Mouse (Mus musculus) adipocyte (in vitro differentiated cells): ENCODE data around the gene Tmem132d.

Experiments used
- DNase-seq: peaks from one replicate; pipeline ENCODE4 v3.0.0-alpha.2; 2016; ENCODE audit warnings: low spot score

Tmem132d gene

DNA sequence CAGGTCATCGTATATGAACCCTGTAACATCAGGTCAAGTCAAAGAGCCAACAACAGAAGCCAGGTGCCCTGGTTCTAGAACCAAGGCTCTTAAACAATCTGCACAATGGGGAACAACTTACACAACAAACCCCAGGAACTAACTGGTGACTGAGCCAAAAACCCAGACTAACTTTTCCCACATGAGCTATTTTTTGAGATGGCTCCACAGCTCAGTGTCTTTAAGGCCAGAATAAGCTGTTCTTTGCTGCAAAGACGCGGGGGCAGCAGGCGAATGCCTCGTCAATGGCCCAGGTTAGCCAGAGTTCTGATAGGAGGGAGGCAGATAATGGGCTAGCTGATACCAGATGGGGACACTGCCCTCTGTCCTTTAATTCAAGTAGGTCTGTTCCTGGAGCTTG is 221.8 kb downstream of the Tmem132d start:
- DNase-seq = no peak

- no peak for DNase-seq
These were observed 227.2 kb downstream of the Tmem132d start for GRCm38 (mm10) chr5:128205716-128206115.

GRCm38 (mm10) chr5:128204685-128205320 is 228.1 kb downstream of the Tmem132d start:
- no peak for DNase-seq

DNA sequence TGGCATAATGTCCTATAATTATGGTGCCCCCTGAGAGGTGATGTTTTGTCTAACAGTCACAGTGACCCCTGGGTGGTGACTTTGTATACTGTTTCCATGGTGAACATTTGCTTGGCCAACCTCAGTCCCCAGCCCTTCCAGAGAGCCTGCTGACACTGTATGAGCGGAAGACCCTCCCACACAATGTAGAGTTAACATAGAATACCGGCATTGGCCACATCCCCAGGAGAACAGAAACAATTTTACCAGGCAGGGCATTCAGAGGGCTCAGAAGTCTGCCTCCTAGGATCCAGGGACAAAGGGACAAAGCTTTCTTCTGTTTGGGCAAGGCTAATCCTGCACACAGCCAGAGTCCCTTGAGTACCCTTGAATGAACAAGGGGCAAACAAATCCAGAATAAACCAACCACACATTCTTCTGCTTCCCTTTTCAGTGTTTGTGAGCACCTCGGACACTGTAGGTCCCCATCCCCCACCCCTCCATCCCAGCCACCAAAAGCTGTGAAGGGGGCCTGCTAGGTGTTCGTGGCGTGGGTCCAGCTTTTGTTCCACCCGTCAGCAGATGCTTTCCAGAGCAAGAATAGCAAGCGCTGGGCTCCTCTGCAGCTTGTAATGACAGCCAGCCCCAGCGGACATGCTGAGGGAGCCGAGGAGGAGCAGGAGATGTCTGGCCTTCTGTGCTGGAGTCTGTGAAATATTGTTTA is 228.8 kb downstream of the Tmem132d start:
- no peak for DNase-seq

DNA sequence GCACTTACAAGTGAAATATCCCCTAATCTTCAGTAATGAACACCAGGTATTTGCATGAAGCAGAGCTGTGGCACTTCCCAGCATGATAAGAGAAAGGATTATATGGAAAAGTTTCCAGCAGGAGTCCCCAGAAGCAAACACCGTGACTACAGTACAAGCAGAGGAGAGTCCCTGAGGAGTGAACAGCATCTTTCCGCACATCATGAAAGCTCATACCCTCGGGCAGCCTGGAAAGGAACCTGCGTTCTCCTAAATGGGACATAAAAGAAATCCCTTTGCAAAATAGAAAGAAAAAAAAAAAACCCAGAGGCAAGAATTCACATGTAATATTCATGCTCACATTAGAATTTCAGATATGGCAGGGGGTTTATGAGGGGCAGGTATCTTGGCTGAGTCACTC is 238.8 kb downstream of the Tmem132d start:
- DNase-seq = no peak

GRCm38 (mm10) chr5:128192485-128193055 is 240.3 kb downstream of the Tmem132d start:
- DNase-seq = no peak

DNA sequence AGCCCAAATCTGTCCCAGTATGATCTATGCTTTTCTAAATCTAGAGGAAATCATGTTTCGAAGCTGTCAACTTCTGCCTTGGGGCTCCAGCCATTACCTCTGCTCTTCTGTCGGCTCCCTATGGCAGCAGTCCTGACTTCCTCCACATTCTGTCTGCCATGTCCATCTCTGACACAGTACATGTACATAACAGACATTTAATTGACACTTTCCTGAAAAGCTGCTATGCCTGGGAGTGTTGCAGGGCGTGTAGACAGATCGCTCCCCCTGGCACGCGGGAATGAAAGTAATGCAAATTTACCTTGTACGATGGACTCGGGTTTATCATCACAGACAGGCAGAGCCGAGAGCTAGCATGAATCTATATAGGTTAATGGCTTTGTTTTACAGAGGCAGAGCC is 241.2 kb downstream of the Tmem132d start:
- DNase-seq = no peak

DNA sequence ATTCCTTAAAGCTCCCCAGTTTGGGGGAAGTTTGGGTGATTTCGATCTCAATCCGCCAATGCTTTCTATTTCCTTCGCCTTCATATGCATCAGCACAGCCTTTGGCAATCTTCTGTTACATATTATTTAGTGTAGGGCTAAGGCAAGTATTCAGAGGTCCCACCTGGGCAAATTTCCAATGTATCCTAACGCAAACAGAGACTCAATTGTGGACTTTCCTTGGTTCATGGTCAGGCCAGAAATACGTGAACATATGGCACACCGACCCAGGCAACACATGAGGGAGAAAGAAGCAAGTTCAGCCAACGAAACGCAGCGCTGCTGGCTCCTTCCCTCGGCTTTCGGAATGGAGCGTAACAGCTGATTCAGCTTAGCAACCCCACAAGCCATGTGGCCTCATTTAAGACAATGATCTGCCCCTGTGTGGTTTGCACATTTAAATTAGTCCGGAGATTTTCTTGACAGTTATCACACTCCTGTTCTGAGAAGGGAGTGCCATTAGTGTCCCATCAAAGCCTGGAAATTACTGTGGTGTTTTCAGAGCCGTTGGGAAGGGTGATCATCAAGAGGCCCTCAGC is 242.5 kb downstream of the Tmem132d start:
- DNase-seq = no peak

GRCm38 (mm10) chr5:128176234-128176633 is 256.6 kb downstream of the Tmem132d start:
- no peak for DNase-seq

GRCm38 (mm10) chr5:128158901-128159675 is 273.8 kb downstream of the Tmem132d start:
- no peak for DNase-seq

DNA sequence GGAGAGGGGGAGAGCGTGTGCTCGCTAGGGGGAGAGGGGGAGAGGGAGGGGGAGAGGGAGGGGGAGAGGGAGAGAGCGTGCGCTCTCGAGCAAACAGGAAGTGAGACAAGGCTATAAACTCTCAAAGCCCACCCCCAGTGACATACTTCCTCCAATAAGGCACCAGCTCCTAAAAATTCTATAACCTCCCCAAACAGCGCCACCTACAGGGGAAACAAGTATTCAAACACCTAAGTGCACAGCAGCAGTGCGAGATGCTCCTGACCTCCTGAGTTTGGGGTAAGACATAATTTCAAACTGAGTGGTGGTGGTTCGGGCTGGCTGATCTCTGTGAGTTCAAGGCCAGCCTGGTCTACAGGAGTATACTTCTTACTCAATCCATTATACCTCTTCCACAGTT is 281.4 kb downstream of the Tmem132d start:
- DNase-seq = no peak

- DNase-seq = no peak
These were observed 285.8 kb downstream of the Tmem132d start for GRCm38 (mm10) chr5:128146901-128147645.

DNA sequence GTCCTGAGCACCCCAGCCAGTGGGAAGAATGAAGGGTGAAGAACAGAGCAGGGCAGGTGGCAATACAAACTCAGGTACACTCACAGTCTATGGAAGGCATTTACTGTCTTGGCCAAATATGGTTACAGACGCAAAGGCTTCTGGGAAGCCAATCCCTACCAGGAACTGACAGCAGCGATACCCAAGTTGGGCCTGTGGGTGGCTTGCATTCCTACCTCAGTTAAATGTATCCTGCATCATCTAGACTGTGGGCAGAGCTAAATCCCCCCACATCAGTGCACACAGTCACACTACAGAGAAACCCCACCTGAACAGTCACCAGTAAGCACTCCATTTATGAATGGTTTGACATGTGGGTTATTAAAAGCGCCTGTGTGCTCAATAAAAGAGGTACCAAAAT is 288.1 kb downstream of the Tmem132d start:
- no peak for DNase-seq

DNA sequence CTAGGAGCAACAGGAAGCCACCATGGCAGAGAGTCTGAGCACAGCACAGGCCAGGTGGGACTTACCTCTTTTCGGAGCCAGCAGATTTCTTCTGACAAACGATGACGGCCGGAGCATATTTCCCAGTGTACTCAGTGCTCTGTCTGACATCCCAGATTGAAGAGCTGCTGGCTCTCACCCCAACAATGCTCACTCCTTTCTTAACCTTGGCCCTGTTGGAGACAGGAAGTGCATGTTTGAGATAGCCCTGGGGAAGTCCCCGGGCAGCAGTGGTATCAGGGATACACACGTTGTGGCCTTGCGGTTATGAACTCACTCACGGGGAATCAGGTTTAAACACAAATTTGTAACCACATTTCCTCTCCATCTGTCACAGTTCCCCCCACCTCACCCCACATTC is 296.1 kb downstream of the Tmem132d start:
- no peak for DNase-seq

GRCm38 (mm10) chr5:128122656-128123055 is 310.2 kb downstream of the Tmem132d start:
- no peak for DNase-seq

- no peak for DNase-seq
These were observed 313.7 kb downstream of the Tmem132d start for GRCm38 (mm10) chr5:128119171-128119570.

DNA sequence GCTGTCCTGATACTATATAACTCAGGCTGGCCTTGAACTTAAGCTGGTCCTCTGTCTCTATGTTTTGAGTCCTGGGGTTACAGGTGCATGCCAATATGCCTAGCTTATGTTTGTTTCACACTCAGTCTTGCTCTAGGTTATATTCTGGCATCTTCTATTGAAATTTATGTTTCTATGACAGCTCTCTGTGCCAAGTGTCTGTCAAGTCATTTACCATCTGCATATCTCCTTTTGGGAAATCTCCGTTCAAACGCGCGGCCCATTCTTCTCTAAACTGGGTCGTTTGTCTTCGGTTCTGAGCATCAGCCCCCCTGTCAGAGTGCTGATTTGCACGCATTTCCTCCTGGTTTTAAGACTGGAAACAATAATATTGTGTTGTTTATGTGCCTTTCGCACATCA is 319.8 kb downstream of the Tmem132d start:
- DNase-seq = no peak

DNA sequence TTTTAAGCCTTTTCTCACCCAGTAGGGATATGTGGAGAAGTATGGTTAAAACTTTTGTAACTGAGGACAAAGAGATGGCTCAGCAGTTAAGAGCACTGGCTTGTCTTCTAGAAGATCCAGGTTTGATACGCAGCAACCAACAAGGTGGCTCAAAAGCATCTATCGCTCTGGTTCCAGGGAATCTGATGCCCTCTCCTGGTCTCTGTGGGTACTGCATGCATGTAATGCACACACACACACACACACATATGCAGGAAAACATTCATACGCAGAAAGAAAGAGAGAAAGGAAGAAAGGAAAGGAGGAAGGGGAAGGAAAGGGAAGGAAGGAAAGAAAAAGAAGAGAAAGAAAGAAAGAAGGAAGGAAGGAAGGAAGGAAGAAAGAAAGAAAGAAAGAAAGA is 320.4 kb downstream of the Tmem132d start:
- no peak for DNase-seq

DNA sequence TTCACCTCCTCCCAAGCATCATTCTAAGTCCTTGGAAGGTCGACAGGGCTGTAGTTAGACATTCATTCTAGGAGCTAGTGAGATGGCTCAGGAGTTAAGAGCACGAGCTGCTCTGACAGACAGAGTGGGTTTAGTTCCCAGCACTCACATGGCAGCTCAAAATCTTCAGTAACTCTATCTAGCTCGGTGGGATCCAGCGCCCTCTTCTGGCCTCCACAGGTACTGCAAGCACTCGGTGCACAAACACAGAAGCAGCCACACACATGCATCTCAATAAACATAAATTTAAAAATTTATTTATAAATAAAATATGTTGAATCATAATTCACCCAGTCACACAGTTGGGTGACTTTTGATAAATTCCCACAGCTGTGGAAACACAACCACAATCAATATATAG is 321.2 kb downstream of the Tmem132d start:
- DNase-seq = no peak

- no peak for DNase-seq
These were observed 330.3 kb downstream of the Tmem132d start for GRCm38 (mm10) chr5:128102556-128102955.

GRCm38 (mm10) chr5:128100331-128100730 is 332.5 kb downstream of the Tmem132d start:
- no peak for DNase-seq

- no peak for DNase-seq
These were observed 333.4 kb downstream of the Tmem132d start for GRCm38 (mm10) chr5:128099439-128099838.
